Mouse (Mus musculus) cerebellum, postnatal 14 days (tissue): ENCODE data around the gene Fopnl.

ENCODE experiments used
- DNase-seq, 2 experiments: peaks; one replicate each; pipeline ENCODE4 v3.0.0; 2021; ENCODE audit warnings: mixed read lengths in 2 of 2

Fopnl gene

DNA sequence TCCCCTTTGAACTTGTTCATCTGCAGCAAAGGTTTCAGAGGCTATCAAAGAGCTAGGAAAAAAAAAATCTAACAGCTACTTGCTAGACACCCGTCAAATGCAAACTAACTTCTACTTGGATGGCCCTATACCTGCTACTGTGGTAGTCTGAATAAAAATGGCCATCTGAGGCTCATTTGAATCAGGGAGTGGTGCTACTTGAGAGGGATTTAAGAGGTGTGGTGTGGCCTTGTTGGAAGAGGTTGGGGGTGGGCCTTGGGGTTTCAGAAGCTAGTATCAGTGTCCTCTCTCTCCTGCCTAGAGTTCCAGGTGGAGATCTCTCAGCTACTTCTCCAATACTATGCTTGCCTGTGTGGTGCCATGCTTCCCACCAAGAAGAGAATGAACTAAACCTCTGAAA is 10.8 kb downstream of the Fopnl start:
- DNase-seq = no peak

DNA sequence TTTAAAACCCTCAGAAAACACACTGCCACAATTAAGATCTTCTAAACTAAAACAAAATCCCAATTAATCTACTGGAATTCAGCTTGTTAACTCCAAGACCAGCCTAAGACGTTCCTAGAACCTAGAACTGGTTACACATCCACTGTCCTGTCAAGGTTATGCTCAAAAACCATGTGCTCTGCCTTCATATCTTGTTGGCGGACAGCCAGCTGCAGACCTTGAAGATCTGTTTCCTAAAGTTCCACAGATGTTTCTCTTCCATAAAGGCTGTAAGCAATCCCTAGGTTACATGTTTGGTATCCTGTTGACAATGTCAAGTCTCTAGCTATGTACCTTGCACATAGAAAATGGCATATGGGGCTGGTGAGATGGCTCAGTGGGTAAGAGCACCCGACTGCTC is 12.4 kb downstream of the Fopnl start:
- DNase-seq = no peak

DNA sequence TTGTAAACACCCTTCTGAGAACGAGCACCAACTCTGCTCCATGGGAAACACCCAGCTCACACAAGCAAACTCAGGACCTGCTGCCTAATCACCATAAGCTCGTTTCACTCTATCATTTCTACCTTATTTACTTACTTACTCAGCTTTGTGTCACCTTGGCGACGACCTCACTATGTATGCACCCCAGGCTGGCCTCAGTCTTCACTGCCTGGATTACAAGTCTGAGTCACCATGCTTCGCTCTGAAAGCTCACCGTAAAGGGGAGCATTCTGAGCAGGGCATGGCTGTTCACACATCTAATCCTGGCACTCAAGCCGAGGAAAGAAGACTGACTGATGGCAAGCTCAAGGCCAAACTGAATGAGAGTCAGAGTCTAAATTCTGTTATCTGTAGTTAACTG is 13.5 kb downstream of the Fopnl start:
- DNase-seq = no peak

DNA sequence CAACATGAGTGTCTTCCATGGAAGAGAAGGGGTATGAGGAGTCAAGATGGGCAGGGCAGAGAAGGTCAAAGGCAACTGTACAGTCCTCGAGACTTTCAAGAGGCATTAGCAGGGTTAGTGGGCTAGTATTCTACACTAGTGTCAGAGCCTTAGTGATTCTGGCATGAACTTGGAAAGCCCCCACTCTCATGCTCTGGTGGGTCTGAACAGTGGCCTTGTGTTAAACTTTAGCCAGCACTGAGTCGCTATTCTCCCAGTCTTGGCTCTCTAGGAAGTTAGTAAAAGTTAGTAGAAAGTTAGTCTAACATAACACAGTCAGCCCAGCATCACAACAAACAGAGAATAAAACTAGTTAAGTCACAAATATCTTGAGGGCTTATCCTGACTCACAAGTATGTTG is 14.1 kb downstream of the Fopnl start:
- no peak for DNase-seq

DNA sequence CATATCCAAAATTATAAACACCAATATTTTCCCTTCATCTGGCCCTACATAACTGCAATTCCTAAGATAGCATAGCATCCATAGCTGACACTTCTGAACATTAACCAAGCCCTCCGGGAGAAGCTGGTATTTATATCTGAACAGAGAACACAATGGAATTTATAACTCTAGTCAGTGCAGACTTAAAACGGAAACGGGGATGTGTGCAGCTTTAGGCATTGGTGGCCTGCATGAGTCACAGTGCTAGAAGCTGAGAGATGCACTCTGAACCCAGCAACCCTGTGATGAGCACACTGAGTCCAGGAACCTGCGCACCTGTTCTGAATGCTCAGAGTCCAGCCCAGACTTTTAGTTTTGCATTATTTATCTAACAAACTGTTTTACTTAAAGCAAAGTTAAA is 18.7 kb downstream of the Fopnl start:
- DNase-seq = no peak

DNA sequence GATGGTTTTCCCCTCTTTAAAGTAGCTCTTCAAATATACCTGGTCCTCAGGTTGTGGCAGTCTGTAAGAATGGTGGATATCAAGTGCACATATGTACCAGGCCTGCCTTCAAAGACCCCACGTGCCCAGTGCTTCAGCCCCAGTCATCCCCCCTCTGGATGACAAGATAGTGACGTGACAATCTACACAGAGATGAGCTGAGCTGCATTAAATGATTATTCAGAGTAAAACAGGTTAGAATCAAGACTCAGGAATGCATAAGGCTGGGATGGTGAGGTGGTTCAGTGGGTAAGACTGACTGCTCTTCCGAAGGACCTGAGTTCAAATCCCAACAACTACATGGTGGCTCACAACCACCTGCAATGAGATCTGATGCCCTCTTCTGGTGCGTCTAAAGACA is 19.5 kb downstream of the Fopnl start:
- no peak for DNase-seq

DNA sequence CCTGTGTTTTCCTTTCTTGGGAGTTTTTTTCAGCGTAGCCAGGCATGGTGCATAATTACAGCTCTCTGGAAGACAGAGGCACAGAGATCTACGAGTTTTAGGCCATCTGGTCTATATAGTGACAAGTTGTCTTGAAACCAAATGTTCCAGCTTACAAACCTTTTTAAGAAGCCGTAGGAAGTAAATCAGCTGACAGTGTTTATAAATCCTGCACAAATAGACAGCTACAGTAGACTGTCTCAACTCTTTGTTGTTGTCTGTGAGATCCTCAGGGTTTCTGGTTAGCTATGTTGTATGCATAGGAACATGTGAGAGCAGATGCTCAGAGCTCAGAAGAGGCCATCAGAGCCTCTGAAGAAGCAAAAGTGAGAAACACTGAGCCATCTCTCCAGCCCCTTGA is 20.1 kb downstream of the Fopnl start:
- DNase-seq = no peak

DNA sequence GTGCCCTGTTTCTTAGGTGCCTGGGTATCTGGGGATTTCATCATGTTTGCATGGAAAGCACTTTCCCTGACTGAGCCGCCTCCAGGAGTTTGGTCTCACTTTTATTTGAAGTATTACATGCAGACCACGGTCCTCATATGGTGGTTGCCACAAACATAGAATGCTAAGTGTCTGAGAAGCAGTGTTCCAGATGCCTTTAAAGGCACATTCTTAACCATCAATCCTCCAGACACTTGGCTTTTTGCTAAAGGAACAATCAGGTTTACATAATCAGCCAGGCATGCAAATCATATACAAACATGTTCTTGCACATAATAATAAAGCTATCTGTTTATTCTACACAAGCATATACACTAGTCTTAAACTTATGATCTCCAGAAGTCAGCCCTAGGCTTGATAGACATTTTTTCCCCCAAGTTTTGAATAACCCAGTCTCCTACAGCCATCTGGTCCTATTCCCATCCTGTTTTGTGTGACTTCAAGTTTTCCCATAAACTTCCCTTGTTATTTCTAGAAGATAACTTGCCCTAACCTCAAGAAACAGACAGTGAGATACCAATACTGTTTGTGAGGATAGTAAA is 20.6 kb downstream of the Fopnl start:
- DNase-seq = no peak

DNA sequence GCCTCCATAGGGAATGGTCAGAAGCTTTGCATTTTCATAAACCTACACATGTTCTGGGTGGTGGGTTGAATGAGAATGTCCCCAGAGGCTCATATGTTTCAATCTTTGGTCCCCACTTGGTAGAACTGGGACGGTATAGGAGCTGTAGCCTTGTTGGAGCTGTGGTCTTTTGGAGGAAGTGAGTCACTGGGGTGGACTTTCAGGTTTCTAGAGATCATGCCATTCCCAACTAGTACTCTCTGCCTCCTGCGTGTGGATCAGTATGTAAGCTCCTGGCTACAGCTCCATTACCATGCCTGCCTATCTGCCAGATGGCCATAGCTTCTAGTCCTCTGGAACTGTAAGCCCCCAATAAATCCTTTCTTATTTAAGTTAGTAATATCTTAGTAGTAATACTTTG is 21.9 kb downstream of the Fopnl start:
- DNase-seq = no peak

DNA sequence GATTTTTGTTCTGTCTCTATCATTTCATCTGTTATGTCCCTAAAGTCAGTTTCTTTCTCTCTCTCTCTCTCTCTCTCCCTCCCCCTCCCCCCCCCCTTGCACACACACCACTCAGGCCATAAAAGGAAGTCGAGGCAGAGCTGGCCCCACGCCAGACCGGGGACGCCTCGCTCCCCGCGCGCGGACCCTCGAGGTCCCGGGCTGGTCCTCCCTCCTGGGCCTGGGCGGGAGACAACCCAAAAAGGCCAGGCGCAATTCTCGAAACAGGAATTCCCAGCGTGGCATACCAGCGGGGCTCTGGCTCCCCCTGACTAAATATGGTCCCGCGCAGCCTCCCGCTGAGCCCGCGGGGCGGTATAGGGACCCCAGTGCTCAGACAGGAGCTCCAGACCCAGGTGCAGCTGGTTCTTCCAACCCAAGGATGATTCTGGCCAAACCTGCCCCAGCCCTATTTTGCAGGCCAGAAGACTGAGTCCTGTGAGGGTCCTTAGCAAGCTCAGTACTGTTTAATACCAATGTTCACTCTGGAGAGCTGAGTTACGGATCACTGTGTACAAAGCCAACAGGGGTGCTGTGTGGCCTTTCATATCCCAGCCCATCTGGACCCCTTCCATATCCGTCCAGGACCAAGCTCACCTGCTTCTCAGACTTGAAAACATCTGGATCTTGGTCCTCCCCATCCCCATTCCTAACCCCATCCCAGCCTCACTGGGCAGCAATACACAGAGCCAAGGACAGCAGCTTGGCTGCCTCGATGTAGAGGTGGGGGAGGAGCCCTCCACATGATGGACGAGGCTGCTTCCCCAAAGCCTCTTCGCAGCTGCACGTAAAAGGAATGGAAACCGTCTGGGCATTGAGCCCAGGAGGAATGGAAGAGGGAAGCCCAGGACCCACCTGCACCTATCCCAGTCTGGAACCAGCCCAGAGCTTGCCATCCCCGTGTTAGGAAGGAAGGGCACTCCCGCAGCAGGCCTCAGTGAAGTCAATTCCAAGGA is 24.7 kb downstream of the Fopnl start:
- peak; percentile 17 to 39 for DNase-seq

DNA sequence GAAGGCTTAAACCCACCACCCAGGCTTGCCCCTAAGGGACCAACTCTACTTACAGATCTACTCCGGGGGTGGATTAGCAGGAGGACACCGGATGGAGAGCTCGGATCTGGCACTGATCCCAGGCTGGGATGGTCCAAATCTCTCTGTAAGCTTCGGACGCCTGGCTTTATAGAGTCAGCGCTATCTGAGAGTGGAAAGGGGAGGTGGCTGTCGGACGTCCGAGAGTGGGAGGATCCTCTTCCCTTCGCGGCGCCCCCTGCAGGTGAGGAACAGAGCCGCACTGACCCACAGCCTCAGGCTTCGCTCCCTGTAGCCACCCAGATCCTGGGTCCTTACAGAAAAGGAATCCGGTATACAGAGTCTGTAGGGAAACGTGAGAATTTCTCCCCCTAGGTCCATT is 26.0 kb downstream of the Fopnl start, which contains the start of gene Myh11:
Myh11 (minus strand) TSS at position 150 of the 400 bp plus-strand sequence.
- DNase-seq = peak; percentile 67 to 83

DNA sequence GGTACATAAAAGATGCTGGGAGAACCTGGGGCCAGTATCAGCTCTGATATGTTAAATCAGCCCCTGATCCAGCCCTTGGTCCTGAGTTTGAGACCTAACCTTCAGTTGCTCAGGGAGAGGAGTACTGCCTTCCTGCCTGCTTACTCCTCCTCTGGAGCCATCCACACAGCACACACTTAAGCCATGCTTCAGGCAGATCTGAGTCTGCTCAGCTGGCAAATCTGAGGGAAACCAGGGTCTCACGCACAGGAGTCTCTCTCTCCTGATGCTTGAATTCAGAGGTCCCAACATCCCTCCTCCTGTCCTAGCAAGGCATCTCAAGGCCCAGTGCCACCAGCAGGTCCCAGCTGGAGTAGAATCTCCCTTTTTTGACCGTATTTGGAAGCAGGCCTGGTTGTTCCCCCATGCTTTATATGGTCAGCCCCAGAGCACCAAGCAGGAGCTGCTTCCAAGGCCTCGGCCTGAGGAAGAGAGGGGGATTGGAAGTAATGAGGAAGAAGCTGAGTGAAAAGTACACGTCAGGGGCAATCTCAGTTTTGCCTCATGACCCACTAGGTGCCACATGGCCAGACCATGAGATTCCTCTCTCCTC is 44.7 kb downstream of the Fopnl start:
- DNase-seq = no peak

DNA sequence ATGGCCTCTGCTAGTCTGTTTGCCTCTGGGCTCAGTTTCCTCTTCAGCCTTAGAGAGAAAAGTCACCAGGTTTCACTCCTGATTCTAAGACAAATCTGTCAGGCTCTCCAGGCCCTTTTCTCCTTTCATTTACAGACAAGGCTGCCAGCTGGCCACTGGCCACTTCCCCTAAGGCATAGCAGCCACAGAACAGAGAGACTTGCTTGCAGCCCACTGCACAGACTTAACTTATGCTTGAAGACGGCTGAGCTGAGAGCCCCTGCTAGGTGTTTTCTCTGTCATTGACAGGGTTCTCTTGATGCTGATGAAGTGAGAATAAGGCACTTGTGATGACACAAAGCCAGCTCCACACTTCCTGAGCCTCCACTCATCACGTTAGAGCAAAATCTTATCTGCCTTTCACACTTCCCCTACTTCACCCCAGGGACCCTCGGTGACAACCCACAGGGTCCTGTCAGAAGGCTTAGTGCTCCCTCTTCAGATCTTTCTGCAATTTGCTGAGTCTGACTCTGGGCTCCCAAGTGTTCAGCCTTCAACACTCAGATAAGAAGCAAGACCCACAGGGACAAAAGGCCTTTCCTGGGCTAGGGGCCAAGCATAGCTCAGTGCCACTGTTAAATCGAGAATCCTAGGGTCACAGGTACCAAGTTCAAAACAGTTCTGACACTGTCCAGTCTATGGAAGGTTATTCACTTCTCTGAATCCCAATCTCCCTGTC is 51.8 kb downstream of the Fopnl start:
- peak; percentile 22 to 26 for DNase-seq

DNA sequence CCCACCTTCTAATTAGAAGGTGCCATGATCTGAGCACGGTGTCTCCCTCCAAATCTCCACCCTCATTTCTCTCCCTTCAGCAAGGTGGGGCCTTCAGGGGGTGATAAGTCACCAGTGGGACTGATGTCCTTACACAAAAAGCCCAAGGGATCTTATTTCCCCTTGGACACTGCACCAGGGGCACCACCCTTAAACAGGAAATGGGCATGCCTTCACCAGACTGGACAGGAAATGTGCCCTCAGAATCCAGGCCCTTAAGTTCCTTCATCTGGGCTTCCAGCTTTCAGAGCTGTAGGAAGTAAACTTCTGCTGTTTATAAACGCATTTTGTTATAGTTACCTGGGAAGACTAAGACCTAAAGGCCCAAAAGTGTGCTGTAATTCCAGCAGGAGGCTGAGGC is 52.7 kb downstream of the Fopnl start:
- no peak for DNase-seq

DNA sequence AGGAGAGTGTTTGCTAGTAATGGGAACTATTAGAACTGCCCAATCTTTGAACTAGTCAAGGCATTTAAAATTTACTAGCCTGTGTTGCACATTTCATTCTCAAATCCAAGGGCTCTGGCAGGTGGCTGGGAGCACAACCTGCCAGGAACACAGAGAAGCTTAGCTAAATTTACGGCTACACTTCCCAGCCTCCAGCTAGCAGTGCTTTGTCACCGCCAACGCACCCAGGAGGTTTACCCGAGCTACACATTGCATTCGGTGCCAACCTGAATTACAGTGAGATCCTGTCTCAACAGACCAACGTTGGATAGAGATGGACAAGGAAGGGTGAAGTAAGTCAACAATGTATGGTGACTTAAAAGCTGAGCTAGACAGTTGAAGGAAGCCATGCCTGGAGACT is 54.0 kb downstream of the Fopnl start:
- DNase-seq = no peak

DNA sequence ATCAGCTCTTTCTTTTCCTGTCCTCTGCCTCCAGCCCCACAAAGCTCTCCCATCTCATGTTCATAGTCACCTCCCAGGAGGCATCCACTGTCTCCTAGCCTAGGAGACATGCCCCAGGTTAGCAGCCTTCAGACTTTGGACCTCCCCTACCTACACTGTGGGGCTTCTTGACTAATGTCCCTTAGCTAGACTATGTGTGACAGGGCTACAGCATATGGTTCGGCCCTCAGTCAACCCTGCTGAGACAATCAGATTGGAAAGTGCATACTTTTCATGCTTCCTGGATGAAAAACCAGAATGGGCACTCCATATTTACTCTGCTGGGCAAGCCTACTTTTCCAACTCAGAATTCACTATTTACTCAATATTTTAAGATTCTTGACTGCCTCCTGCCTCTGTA is 54.8 kb downstream of the Fopnl start:
- no peak for DNase-seq

DNA sequence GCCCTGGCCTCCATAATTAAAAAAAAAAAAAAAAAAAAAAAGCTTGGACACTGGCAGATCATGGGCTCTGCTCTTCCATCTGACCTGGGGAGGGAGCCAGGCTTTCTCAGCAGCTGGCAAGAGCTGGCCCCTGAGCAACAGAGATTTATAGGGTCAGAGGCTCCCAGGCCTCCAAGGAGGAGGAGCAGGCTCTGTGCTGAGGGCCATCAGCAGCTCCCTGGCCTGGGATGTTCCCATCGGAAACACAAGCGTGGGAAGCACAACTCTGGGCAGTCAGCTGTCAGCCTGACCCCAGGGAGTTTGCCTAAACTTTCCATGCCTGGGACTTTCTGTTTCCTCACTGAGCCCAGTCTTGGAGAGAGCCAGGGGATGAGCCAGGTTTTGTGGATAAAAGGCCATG is 58.3 kb downstream of the Fopnl start:
- DNase-seq = no peak

DNA sequence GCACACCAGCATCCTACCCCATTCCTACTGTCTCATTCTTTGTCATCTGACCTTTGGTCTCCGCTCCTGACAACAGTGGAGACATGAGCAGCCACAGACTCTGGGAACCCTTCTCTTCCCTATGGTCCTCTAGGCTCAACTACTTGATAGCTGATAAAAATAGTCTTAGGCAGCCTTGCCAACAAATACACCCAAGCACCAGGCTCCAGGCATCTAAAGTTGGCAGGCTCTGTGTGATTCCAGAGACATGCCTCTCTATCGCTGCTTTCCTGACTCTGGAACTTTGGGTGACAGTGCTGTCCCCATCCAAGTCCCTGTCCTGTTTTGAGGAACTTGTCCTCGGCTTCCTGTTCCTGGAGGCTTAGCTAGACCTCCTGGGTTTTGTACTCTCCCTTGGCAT is 63.6 kb downstream of the Fopnl start:
- DNase-seq = no peak

DNA sequence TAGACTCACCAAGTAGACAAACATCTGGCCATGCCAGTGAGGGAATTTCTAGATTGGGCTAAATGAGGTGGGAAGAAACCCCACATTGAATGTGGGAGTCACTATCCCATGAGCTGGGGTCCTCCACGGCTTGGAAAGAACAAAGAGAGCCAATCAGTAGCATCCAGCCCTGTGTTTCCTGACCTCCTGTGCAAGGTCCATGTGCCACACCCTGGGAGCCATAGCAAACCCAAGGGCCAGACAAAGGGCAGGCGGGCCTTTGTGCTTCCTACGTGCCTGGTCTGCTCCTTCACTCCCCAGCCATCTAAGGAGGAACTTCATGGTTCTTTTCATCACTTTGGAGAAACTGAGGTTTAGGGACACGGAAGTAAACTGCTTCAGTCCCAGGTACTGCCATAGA is 64.3 kb downstream of the Fopnl start:
- no peak for DNase-seq

DNA sequence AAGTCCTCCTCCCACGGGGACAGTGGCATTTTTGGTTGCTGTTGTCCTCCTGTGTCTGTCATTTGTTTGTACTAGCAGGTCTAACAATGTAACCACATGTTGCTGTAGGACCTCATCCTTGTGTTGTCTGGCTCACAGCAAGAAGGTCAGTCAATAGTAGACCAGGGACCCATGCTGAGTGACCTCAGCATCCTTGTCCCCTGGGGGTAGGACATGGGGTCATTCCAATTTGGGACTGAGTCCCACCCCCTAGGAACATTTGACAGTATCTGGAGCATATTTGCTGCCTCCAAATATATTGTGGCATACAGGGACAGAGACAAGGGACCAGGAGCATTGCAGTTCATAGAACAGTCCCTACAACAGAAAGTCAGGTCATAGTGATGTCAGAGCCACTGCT is 67.3 kb downstream of the Fopnl start:
- no peak for DNase-seq
